ENCODE assay signal across 21 mouse cellular contexts in genomic region chr10:116908901-116909642, GRCm38 (mm10). TPM values are rescaled to one million over a fixed set of nuclear protein-coding genes. Genes with fewer than 3 reads are reported as not detected.
DNase-seq lines count a peak whose midpoint lies in the region; ATAC-seq and TF ChIP-seq lines count a peak whose summit lies in the region.
"Had no signal": no experiment of that assay in that cellular context is flagged by ENCODE, and none has a peak within 500 bp of the region (broad histone marks: within the 10 kb centered on the region; RNA-seq: fewer than 3 reads in every experiment).

No protein-coding gene starts in this region.

- DNase-seq in c-Kit-positive CD71-positive TER-119-positive erythroid progenitor cells, embryonic 14.5 days (ENCODE audit: low spot score): peak; percentile 77
- DNase-seq in cerebellum, adult 11 months: no peak
- DNase-seq: adrenal gland, adult 8-10 months; cerebellum, postnatal 14 days; kidney, postnatal 14 days; layer of hippocampus, adult 9-11 months; lung, postnatal 4 days; right cerebral cortex, postnatal 14 days; thymus, adult 18-20 months had no signal

- no peaks in the 10 kb centered on the region for H3K9me3 ChIP-seq in intestine, embryonic 15.5 days
- H3K9me3 ChIP-seq in intestine, postnatal 0 days (ENCODE audit: control insufficient read depth): no peaks in the 10 kb centered on the region
- no peaks in the 10 kb centered on the region for H3K9me3 ChIP-seq in intestine, embryonic 16.5 days (ENCODE audit: control insufficient read depth, low read length)
- no peaks in the 10 kb centered on the region for H3K9me3 ChIP-seq in hindbrain, embryonic 13.5 days
- H3K9me3 ChIP-seq: embryonic facial prominence, embryonic 10.5 days; G1E; midbrain, embryonic 15.5 days had no signal

- H3K9ac ChIP-seq in intestine, embryonic 15.5 days: no peak overlapping the region
- H3K9ac ChIP-seq in intestine, postnatal 0 days (ENCODE audit: low read depth, low read length): no peak overlapping the region
- H3K9ac ChIP-seq in intestine, embryonic 16.5 days (ENCODE audit: low read depth, low read length): no peak overlapping the region
- H3K9ac ChIP-seq in hindbrain, embryonic 13.5 days: no peak overlapping the region
- H3K9ac ChIP-seq: midbrain, embryonic 15.5 days had no signal

- ATAC-seq in intestine, embryonic 15.5 days: peak; percentile 72; the same call in 1 of the 2 replicates
- ATAC-seq in intestine, postnatal 0 days: no peak
- peak; percentile 55; the same call in 1 of the 2 replicates for ATAC-seq in intestine, embryonic 16.5 days
- ATAC-seq in megakaryocyte progenitor cell, adult 5-6 weeks (replicated peaks; ENCODE audit: poor library complexity): peak; percentile 60
- ATAC-seq in hindbrain, embryonic 13.5 days (ENCODE audit: low FRiP score): no peak
- ATAC-seq: inflammation-experienced regulatory T-cells, adult 6 months; midbrain, embryonic 15.5 days had no signal

- no peaks in the 10 kb centered on the region for H3K27me3 ChIP-seq in intestine, embryonic 15.5 days (replicated peaks)
- H3K27me3 ChIP-seq in intestine, postnatal 0 days (replicated peaks; ENCODE audit: control insufficient read depth, insufficient read depth, low read length): no peaks in the 10 kb centered on the region
- no peaks in the 10 kb centered on the region for H3K27me3 ChIP-seq in intestine, embryonic 16.5 days (replicated peaks; ENCODE audit: control insufficient read depth, insufficient read depth, low read length)
- no peaks in the 10 kb centered on the region for H3K27me3 ChIP-seq in hindbrain, embryonic 13.5 days
- H3K27me3 ChIP-seq: midbrain, embryonic 15.5 days had no signal

- H3K36me3 ChIP-seq in intestine, embryonic 15.5 days: peaks cover 20% of the 10 kb centered on the region
- H3K36me3 ChIP-seq in intestine, postnatal 0 days (ENCODE audit: control insufficient read depth, insufficient read depth): peaks cover 65% of the 10 kb centered on the region
- H3K36me3 ChIP-seq in intestine, embryonic 16.5 days (ENCODE audit: control insufficient read depth, insufficient read depth, low read length): peaks cover 10% of the 10 kb centered on the region; the same call in 1 of the 2 replicates
- peaks cover 88% of the 10 kb centered on the region for H3K36me3 ChIP-seq in hindbrain, embryonic 13.5 days

- no peak overlapping the region for H3K27ac ChIP-seq in intestine, embryonic 15.5 days
- no peak overlapping the region for H3K27ac ChIP-seq in intestine, postnatal 0 days (ENCODE audit: low read depth, low read length)
- H3K27ac ChIP-seq in intestine, embryonic 16.5 days (ENCODE audit: low read length): no peak overlapping the region
- H3K27ac ChIP-seq in hindbrain, embryonic 13.5 days: no peak overlapping the region
- H3K27ac ChIP-seq: embryonic facial prominence, embryonic 10.5 days; midbrain, embryonic 15.5 days had no signal

- H3K4me1 ChIP-seq in intestine, embryonic 15.5 days (replicated peaks): no peaks in the 10 kb centered on the region
- no peaks in the 10 kb centered on the region for H3K4me1 ChIP-seq in intestine, postnatal 0 days (replicated peaks; ENCODE audit: control insufficient read depth, insufficient read depth, low read length)
- H3K4me1 ChIP-seq in intestine, embryonic 16.5 days (ENCODE audit: control insufficient read depth, insufficient read depth, low read length): 0 out of 2 replicates have a peak, but pooled peaks cover 2% of the 10 kb centered on the region
- no peaks in the 10 kb centered on the region for H3K4me1 ChIP-seq in hindbrain, embryonic 13.5 days (replicated peaks)
- H3K4me1 ChIP-seq: embryonic facial prominence, embryonic 10.5 days; midbrain, embryonic 15.5 days had no signal

- H3K4me2 ChIP-seq in intestine, embryonic 15.5 days (replicated peaks): no peak overlapping the region
- no peak overlapping the region for H3K4me2 ChIP-seq in intestine, postnatal 0 days (replicated peaks; ENCODE audit: low read depth)
- H3K4me2 ChIP-seq in intestine, embryonic 16.5 days (ENCODE audit: low read depth, low read length): no peak overlapping the region
- H3K4me2 ChIP-seq in hindbrain, embryonic 13.5 days: no peak overlapping the region
- H3K4me2 ChIP-seq: midbrain, embryonic 15.5 days had no signal

- no peak for TF ChIP-seq CTCF in intestine, postnatal 0 days (IDR thresholded peaks at IDR 0.05; ENCODE audit: low read depth)

- 81% methylated on average over 15 of the region's 15 CpGs for WGBS in intestine, embryonic 15.5 days
- WGBS in intestine, postnatal 0 days: 77% methylated on average over 15 of the region's 15 CpGs
- WGBS in intestine, embryonic 16.5 days: 77% methylated on average over 15 of the region's 15 CpGs
- 72% methylated on average over 15 of the region's 15 CpGs for WGBS in hindbrain, embryonic 13.5 days

- no peak overlapping the region for H3K4me3 ChIP-seq in intestine, embryonic 15.5 days (replicated peaks)
- H3K4me3 ChIP-seq in intestine, postnatal 0 days (ENCODE audit: low read depth, low read length): no peak overlapping the region
- H3K4me3 ChIP-seq in intestine, embryonic 16.5 days (ENCODE audit: low read length): no peak overlapping the region
- H3K4me3 ChIP-seq in hindbrain, embryonic 13.5 days: no peak overlapping the region
- H3K4me3 ChIP-seq: embryonic facial prominence, embryonic 10.5 days; midbrain, embryonic 15.5 days had no signal

RNA-seq across cellular contexts. Expression of gene Myrfl, which starts 12.4 kb away (rescaled TPM):
- 7.9 and 8.2 TPM in 2 replicates for polyA plus RNA-seq in intestine, embryonic 15.5 days (2015; fragmentation: Nextera tagmentation; extraction: Ambion mirVana)
- polyA plus RNA-seq in intestine, postnatal 0 days (2015; fragmentation: Nextera tagmentation; extraction: Ambion mirVana): 7.3 and 9.5 TPM in 2 replicates
- 9.4 and 10.2 TPM in 2 replicates for polyA plus RNA-seq in intestine, embryonic 16.5 days (2015; fragmentation: Nextera tagmentation; extraction: Ambion mirVana)
- total RNA-seq in megakaryocyte progenitor cell, adult 5-6 weeks (2015): not detected in 2 replicates
- total RNA-seq in megakaryocyte progenitor cell, adult 5-6 weeks (2017): not detected in 2 replicates
- polyA plus RNA-seq in hindbrain, embryonic 13.5 days (2015; fragmentation: Nextera tagmentation; extraction: Ambion mirVana): 0.05 and 0.19 TPM in 2 replicates
- total RNA-seq: hematopoietic stem cell, adult 5-6 weeks; liver, adult 2 months had no signal
- polyA plus RNA-seq: G1E; inflammation-experienced regulatory T-cells, adult 6 months; liver, adult 2 months; urinary bladder, adult 2 months had no signal

RNA-seq across cellular contexts. Expression of gene Rab3ip, which starts 41.5 kb away (rescaled TPM):
- 33.1 and 34.3 TPM in 2 replicates for polyA plus RNA-seq in intestine, embryonic 15.5 days (2015; fragmentation: Nextera tagmentation; extraction: Ambion mirVana)
- polyA plus RNA-seq in intestine, postnatal 0 days (2015; fragmentation: Nextera tagmentation; extraction: Ambion mirVana): 20.9 and 21.9 TPM in 2 replicates
- 32.8 and 34.4 TPM in 2 replicates for polyA plus RNA-seq in intestine, embryonic 16.5 days (2015; fragmentation: Nextera tagmentation; extraction: Ambion mirVana)
- 6.8 and 7.0 TPM in 2 replicates for total RNA-seq in megakaryocyte progenitor cell, adult 5-6 weeks (2015)
- total RNA-seq in megakaryocyte progenitor cell, adult 5-6 weeks (2017): 14.1 TPM in 2 replicates
- 46.1 and 49.7 TPM in 2 replicates for polyA plus RNA-seq in hindbrain, embryonic 13.5 days (2015; fragmentation: Nextera tagmentation; extraction: Ambion mirVana)

Comparison
In these comparisons a context has a peak if more than half of its experiments do, and no peak if none do; other contexts are left out.
1. ATAC-seq: peak in intestine, embryonic 15.5 days (single experiment), intestine, embryonic 16.5 days (single experiment) and megakaryocyte progenitor cell, adult 5-6 weeks (single experiment); none in intestine, postnatal 0 days (single experiment) and hindbrain, embryonic 13.5 days (single experiment).